Mouse (Mus musculus): ENCODE data around the gene Ube4a. TPM values are rescaled to one million over a fixed set of nuclear protein-coding genes. Genes with fewer than 3 reads are reported as not detected.
"Not testable (repeated sequence)": the region's sequence is repeated elsewhere in the genome, so short reads cannot be mapped to it uniquely, and the experiment has no call there.

The Ube4a gene
- polyA plus RNA-seq, 1 experiment = 13.6 TPM

DNA sequence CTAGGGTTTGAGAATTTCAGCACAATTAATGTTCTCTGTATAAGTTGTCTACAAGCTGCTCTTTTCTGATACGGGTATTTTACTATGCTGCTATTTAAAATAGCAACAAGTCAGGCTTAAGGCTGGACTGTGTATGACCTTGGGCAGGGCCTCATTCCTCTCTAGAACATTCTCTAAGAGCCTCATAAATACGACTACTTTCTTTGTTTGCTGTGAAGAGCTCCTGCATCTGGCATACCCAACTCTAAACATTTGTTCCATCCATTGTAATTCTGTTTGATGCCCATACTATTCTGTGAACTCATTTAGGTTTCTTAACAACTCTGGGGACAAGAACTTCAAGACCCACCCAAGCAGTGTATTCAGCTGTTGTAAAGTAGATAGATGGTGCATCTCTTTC lies 17.6 kb upstream of the Ube4a start:
- DNase-seq = no peak
- no peak overlapping the region for H3K4me3 ChIP-seq (replicated peaks; ENCODE audit: extremely low read depth, low read depth, low read length)
- TF ChIP-seq CTCF (IDR thresholded peaks at IDR 0.05; ENCODE audit: insufficient read depth, low read length) = no peak
- WGBS = 66% methylated on average over 2 of the region's 2 CpGs
- no peaks in the 10 kb centered on the region for H3K4me1 ChIP-seq (ENCODE audit: control insufficient read depth, insufficient read depth, low read length)

DNA sequence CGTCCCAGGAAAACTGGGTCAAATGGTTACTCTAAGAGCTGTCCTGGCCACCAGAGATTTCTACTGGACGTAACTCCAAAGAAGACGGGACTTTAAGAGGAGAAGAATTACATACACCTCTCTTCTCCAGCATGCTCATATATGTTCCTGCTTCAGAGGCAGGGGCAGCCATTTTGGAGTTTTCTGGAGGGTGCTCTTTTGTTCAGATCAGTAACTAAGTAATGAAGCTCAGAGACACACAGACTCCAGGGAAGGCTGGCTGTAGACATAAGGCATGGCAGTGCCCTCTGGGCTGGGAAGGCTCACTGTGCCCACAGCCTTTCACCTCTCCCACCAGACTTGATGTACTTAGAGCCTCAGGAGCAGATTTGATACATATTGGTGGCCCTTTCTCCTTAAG lies 17.1 kb upstream of the Ube4a start:
- WGBS = 72% methylated on average over 3 of the region's 3 CpGs
- Histone ChIP-seq H3K4me3 (replicated peaks; ENCODE audit: extremely low read depth, low read depth, low read length) (no peak overlapping the region), H3K4me1 (ENCODE audit: control insufficient read depth, insufficient read depth, low read length) (no peaks in the 10 kb centered on the region)
- no peak for TF ChIP-seq POLR2A (IDR thresholded peaks at IDR 0.05; ENCODE audit: borderline replicate concordance, extremely low read depth, low read depth, low read length)
- no peak for TF ChIP-seq CTCF (IDR thresholded peaks at IDR 0.05; ENCODE audit: insufficient read depth, low read length)
- no peak for DNase-seq

DNA sequence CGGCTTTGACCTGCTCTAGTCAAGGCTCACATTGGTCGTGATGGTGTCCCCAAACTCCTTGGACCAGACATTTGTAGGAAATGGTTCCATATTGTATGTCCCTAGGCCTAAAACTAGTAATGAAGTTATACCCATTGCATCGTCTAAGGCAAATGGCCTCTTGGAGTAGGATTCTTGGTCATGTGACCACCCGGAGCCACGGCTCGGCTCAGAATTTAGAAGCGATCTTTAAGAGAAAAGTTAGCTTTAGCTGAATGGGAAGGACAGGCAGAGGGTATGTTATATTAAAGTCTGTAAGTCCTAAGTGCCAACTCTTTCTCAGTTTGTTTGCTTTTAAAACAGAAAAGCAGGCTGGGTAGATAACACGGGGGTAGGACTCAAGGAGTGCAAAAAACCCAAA lies 16.7 kb upstream of the Ube4a start:
- H3K4me3 ChIP-seq (replicated peaks; ENCODE audit: extremely low read depth, low read depth, low read length) = no peak overlapping the region

GRCm38 (mm10) chr9:44981676-44982075 lies 16.3 kb upstream of the Ube4a start, which contains the start of gene Cd3d:
Cd3d (plus strand) TSS chr9:44981786.
- no peak for DNase-seq
- Histone ChIP-seq H3K4me1 (ENCODE audit: control insufficient read depth, insufficient read depth, low read length) (no peaks in the 10 kb centered on the region), H3K4me3 (replicated peaks; ENCODE audit: extremely low read depth, low read depth, low read length) (no peak within 1 kb of the TSS)
- TF ChIP-seq CTCF (IDR thresholded peaks at IDR 0.05; ENCODE audit: insufficient read depth, low read length) (no peak), POLR2A (IDR thresholded peaks at IDR 0.05; ENCODE audit: borderline replicate concordance, extremely low read depth, low read depth, low read length) (no peak)
- WGBS = 70% methylated on average over 4 of the region's 4 CpGs

More for the DNA sequence above, 16.7 kb upstream of the Ube4a start:
- H3K4me1 ChIP-seq (ENCODE audit: control insufficient read depth, insufficient read depth, low read length) = no peaks in the 10 kb centered on the region
- WGBS = 78% methylated on average over 8 of the region's 8 CpGs
- DNase-seq = no peak
- TF ChIP-seq CTCF (IDR thresholded peaks at IDR 0.05; ENCODE audit: insufficient read depth, low read length) = no peak
- TF ChIP-seq POLR2A (IDR thresholded peaks at IDR 0.05; ENCODE audit: borderline replicate concordance, extremely low read depth, low read depth, low read length) = no peak

DNA sequence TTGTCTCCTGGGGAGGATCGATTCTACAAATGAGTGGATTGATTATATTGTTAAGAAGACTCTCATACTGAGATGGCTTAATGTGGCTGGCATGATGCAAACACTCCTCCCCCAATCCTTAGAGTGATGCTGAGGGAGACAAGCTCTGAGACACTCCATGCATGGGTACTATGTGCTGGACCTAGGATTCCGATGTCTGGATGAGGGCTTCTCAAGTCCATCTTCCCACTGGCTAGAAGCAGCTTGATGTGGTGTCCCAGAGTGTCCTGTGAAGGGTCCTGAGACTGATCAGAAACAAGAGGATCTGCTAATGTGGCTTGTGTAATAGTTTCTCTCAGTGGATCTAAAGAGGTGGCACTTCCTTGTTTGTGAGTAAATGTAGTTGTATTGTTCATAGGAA lies 15.7 kb upstream of the Ube4a start:
- Histone ChIP-seq H3K4me3 (replicated peaks; ENCODE audit: extremely low read depth, low read depth, low read length) (no peak overlapping the region), H3K4me1 (ENCODE audit: control insufficient read depth, insufficient read depth, low read length) (no peaks in the 10 kb centered on the region)
- WGBS = 85% methylated on average over 2 of the region's 2 CpGs
- no peak for DNase-seq
- TF ChIP-seq CTCF (IDR thresholded peaks at IDR 0.05; ENCODE audit: insufficient read depth, low read length) (no peak), POLR2A (IDR thresholded peaks at IDR 0.05; ENCODE audit: borderline replicate concordance, extremely low read depth, low read depth, low read length) (no peak)

DNA sequence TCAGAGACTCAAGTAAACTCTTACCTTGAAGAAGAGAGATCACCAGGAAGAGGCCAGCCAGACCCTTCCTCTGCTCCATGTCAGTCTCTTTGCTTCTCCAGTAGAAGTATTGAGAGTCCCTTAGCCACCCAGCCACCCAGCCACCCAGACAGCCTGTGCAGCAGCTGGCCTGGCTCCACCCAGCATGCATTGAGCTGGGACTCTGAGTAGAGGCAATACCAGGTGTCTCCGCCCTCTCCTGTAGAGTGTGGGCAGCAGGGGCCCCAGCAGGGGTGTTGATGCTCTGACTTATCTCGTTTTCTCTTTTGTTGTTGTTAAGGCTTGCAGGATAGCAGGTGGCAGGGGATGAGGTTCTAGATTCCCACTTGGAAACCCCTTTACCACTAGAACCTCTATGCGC lies 14.8 kb upstream of the Ube4a start, which contains the start of gene Cd3g:
Gene Cd3g, minus strand, starts transcription at position 190 of the 400 bp plus-strand sequence.
- DNase-seq = no peak
- Histone ChIP-seq H3K4me3 (replicated peaks; ENCODE audit: extremely low read depth, low read depth, low read length) (no peak within 1 kb of the TSS), H3K4me1 (ENCODE audit: control insufficient read depth, insufficient read depth, low read length) (no peaks in the 10 kb centered on the region)
- TF ChIP-seq CTCF (IDR thresholded peaks at IDR 0.05; ENCODE audit: insufficient read depth, low read length) = no peak
- TF ChIP-seq POLR2A (IDR thresholded peaks at IDR 0.05; ENCODE audit: borderline replicate concordance, extremely low read depth, low read depth, low read length) = no peak; the same call in 1 of the 2 replicates
- WGBS = 60% methylated on average over 3 of the region's 3 CpGs

DNA sequence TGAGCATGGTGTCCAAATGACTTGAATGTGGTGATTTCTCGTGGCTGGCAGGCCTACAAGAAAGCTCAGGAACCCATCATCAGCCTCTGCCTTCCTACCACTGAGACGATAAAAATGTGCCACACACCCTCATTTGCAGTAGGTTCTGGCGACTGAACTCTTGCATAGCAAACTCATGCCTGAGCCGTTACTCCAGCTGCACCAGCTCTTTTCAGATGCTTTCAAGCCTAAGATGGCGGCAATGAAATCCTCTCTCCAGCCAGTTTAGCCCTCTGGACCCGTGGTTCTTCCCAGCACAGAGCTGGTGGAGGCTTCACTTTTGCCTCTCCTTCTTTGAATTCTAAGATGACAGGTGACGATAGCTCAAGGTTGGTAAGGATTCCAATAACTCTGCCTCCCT lies 14.4 kb upstream of the Ube4a start:
- no peaks in the 10 kb centered on the region for H3K4me1 ChIP-seq (ENCODE audit: control insufficient read depth, insufficient read depth, low read length)
- TF ChIP-seq CTCF (IDR thresholded peaks at IDR 0.05; ENCODE audit: insufficient read depth, low read length) = no peak
- TF ChIP-seq POLR2A (IDR thresholded peaks at IDR 0.05; ENCODE audit: borderline replicate concordance, extremely low read depth, low read depth, low read length) = no peak
- no peak overlapping the region for H3K4me3 ChIP-seq (replicated peaks; ENCODE audit: extremely low read depth, low read depth, low read length)
- DNase-seq = no peak
- WGBS = 68% methylated on average over 7 of the region's 7 CpGs

- TF ChIP-seq POLR2A (IDR thresholded peaks at IDR 0.05; ENCODE audit: borderline replicate concordance, extremely low read depth, low read depth, low read length) (no peak), CTCF (IDR thresholded peaks at IDR 0.05; ENCODE audit: insufficient read depth, low read length) (no peak)
- DNase-seq = no peak
- H3K4me1 ChIP-seq (ENCODE audit: control insufficient read depth, insufficient read depth, low read length) = no peaks in the 10 kb centered on the region
- 48% methylated on average over 6 of the region's 6 CpGs for WGBS
- no peak overlapping the region for H3K4me3 ChIP-seq (replicated peaks; ENCODE audit: extremely low read depth, low read depth, low read length)
Observed at GRCm38 (mm10) chr9:44977813-44978212, 12.4 kb upstream of the Ube4a start.

DNA sequence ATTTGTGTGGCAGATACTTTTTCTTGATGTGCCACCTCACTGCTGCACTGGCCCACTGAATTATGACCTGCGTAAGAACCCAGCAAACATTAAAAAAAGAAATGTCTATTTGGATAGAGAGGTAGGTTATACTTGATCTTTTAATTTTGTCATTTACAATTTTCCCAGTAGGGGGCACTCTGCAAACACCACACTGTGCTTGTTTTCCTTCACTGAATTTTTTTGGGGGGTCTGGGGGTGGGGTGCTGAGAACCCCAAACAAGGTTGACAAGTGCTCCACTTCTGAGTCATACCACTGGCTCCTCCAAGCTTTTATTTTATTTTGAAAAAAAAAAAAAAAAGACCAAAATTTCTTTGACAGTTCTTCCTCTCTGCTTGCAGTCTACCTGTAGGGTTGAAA lies 4.0 kb upstream of the Ube4a start:
- Histone ChIP-seq H3K4me3 (replicated peaks; ENCODE audit: extremely low read depth, low read depth, low read length) (no peak overlapping the region), H3K4me1 (ENCODE audit: control insufficient read depth, insufficient read depth, low read length) (0 out of 2 replicates have a peak, but pooled peaks cover 3% of the 10 kb centered on the region)
- WGBS = 44% methylated on average over 1 of the region's 1 CpGs
- DNase-seq = no peak
- TF ChIP-seq CTCF (IDR thresholded peaks at IDR 0.05; ENCODE audit: insufficient read depth, low read length) (no peak), POLR2A (IDR thresholded peaks at IDR 0.05; ENCODE audit: borderline replicate concordance, extremely low read depth, low read depth, low read length) (no peak)

- not testable (repeated sequence) for H3K4me1 ChIP-seq (ENCODE audit: control insufficient read depth, insufficient read depth, low read length); DNase-seq; H3K4me3 ChIP-seq (replicated peaks; ENCODE audit: extremely low read depth, low read depth, low read length)
- WGBS = 84% methylated on average over 5 of the region's 5 CpGs
Observed at GRCm38 (mm10) chr9:44967763-44968162, 2.4 kb upstream of the Ube4a start.

Measured in lung, adult 2 months (tissue).